Mouse (Mus musculus) testis, adult 2 months (tissue): ENCODE results near the gene Entpd7.

Source experiments
- CTCF ChIP-seq: fragments of 200-500 bp; IDR thresholded peaks from 2 replicates; pipeline ENCODE4 v1.5.1; 2012; ENCODE audit warnings: low read depth, mild to moderate bottlenecking, inconsistent platforms, low read length, moderate library complexity; ENCODE audit not compliant: control insufficient read depth, insufficient read depth, insufficient replicate concordance
- POLR2A ChIP-seq: fragments of 200-500 bp; IDR thresholded peaks from 2 replicates; pipeline ENCODE4 v1.6.1; 2012; ENCODE audit warnings: low read depth, mild to moderate bottlenecking, inconsistent platforms, low read length, moderate library complexity; ENCODE audit not compliant: control insufficient read depth

DNA sequence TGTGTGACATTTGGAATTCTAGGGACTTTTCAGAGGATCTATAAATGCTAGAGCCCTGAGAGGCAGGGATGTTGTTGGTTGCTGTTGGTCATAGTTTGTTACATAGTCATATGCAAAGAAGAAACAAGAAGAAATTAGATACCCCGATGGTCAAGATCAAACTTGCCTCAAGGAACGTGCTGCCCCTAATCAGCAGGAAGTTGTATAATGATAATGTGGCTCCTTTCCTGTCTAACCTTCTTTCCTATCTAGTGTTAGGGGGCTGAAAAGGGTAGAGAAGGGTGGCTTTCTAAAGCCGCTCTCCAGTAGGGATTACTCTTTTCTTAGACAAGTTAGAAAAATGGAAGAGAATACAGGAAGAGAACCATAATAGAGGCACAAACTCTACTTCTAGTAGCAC lies 56.3 kb downstream of the Entpd7 start:
- TF ChIP-seq CTCF (no peak), POLR2A (no peak)
